Mouse (Mus musculus) cerebellum, adult 2 months (tissue): Measurements from ENCODE around the gene Fam240a. TPM values are rescaled to one million over a fixed set of nuclear protein-coding genes. Genes with fewer than 3 reads are reported as not detected.

Source experiments
- DNase-seq, 2 experiments: peaks; one replicate each; pipeline ENCODE4 v3.0.0; 2021
- H3K27ac ChIP-seq: fragments of 200-500 bp; 2 replicates; pipeline ENCODE4 v1.5.1; 2012; ENCODE audit warnings: low read length, control low read depth, inconsistent platforms; ENCODE audit not compliant: insufficient read depth
- H3K27me3 ChIP-seq: fragments of 200-500 bp; 2 replicates; pipeline ENCODE4 v1.6.1; 2012; ENCODE audit warnings: inconsistent platforms, mild to moderate bottlenecking, low read length, moderate library complexity; ENCODE audit not compliant: control insufficient read depth, insufficient read depth
- H3K4me1 ChIP-seq: fragments of 200-500 bp; 2 replicates; pipeline ENCODE4 v1.6.1; 2011; ENCODE audit warnings: low read length; ENCODE audit not compliant: control insufficient read depth, insufficient read depth
- H3K4me3 ChIP-seq: fragments of 200-500 bp; replicated peaks from 2 replicates; pipeline ENCODE3; 2011; ENCODE audit warnings: mild to moderate bottlenecking, low read depth, low read length, control low read depth; ENCODE audit not compliant: insufficient read depth
- CTCF ChIP-seq: fragments of 200-500 bp; IDR thresholded peaks from 2 replicates; pipeline ENCODE4 v1.5.1; 2011; ENCODE audit warnings: low read depth, mild to moderate bottlenecking, control low read depth, low read length, moderate library complexity, borderline replicate concordance; ENCODE audit not compliant: insufficient read depth
- POLR2A ChIP-seq: fragments of 200-500 bp; IDR thresholded peaks from 2 replicates; pipeline ENCODE4 v1.6.1; 2011; ENCODE audit warnings: low read length, control low read depth, borderline replicate concordance; ENCODE audit not compliant: insufficient read depth
- WGBS: fragments of 180-500 bp; shearing (Covaris S2); methylation state at CpG from one replicate; pipeline ENCODE4 v1.1.7; 2018; 5-methylcytosine and 5-hydroxymethylcytosine counted together
- polyA plus RNA-seq: library from polyadenylated mRNA; depleted of rRNA; stranded (reverse); fragments of >200 nt; gene quantifications from 2 replicates; pipeline ENCODE4 v1.2.3, GENCODE M21; 2012

Gene Fam240a
- polyA plus RNA-seq, 1 experiment: not detected

- H3K4me3 ChIP-seq: no peak overlapping the region
- no peaks in the 10 kb centered on the region for H3K27me3 ChIP-seq
- TF ChIP-seq CTCF (no peak), POLR2A (no peak)
- WGBS: 20% methylated on average over 21 of the region's 21 CpGs
- no peaks in the 10 kb centered on the region for H3K4me1 ChIP-seq
- no peak overlapping the region for H3K27ac ChIP-seq
- DNase-seq: no peak
These were observed 26.5 kb downstream of the Fam240a start for GRCm38 (mm10) chr9:110890026-110890783.

GRCm38 (mm10) chr9:110888935-110889334 is 27.7 kb downstream of the Fam240a start:
- TF ChIP-seq POLR2A: no peak
- TF ChIP-seq CTCF: no peak
- 71% methylated on average over 14 of the region's 14 CpGs for WGBS

GRCm38 (mm10) chr9:110887388-110888303 is 29.0 kb downstream of the Fam240a start:
- Histone ChIP-seq H3K4me1 (no peaks in the 10 kb centered on the region), H3K4me3 (no peak overlapping the region), H3K27ac (no peak overlapping the region), H3K27me3 (no peaks in the 10 kb centered on the region)
- TF ChIP-seq POLR2A: no peak
- no peak for TF ChIP-seq CTCF
- no peak for DNase-seq
- WGBS: 60% methylated on average over 9 of the region's 9 CpGs

More at GRCm38 (mm10) chr9:110888935-110889334, 27.7 kb downstream of the Fam240a start:
- no peaks in the 10 kb centered on the region for H3K27me3 ChIP-seq
- no peak overlapping the region for H3K27ac ChIP-seq
- no peak for DNase-seq
- no peaks in the 10 kb centered on the region for H3K4me1 ChIP-seq
- H3K4me3 ChIP-seq: no peak overlapping the region

GRCm38 (mm10) chr9:110881953-110882352 is 34.7 kb downstream of the Fam240a start:
- H3K4me1 ChIP-seq: peaks cover 4% of the 10 kb centered on the region
- H3K4me3 ChIP-seq: no peak overlapping the region
- 77% methylated on average over 7 of the region's 7 CpGs for WGBS
- no peaks in the 10 kb centered on the region for H3K27me3 ChIP-seq
- DNase-seq: no peak
- TF ChIP-seq POLR2A (no peak), CTCF (no peak)
- H3K27ac ChIP-seq: no peak overlapping the region

GRCm38 (mm10) chr9:110880772-110881171 is 35.9 kb downstream of the Fam240a start:
- no peak for TF ChIP-seq POLR2A
- no peak for TF ChIP-seq CTCF
- no peak for DNase-seq
- Histone ChIP-seq H3K27ac (no peak overlapping the region; the same call in 1 of the 2 replicates), H3K4me1 (peaks cover 4% of the 10 kb centered on the region), H3K27me3 (no peaks in the 10 kb centered on the region), H3K4me3 (peak overlapping the region; percentile 26)
- WGBS: 74% methylated on average over 4 of the region's 4 CpGs

- no peaks in the 10 kb centered on the region for H3K27me3 ChIP-seq
- peak within 1 kb of the TSS; percentile 49 for H3K4me3 ChIP-seq
- peak within 1 kb of the TSS; percentile 35; the same call in 1 of the 2 replicates for H3K27ac ChIP-seq
- TF ChIP-seq CTCF (no peak), POLR2A (no peak)
- peak in 1 of 2 experiments; percentile 23 for DNase-seq
- under 1% methylated on average over 57 of the region's 57 CpGs for WGBS
- H3K4me1 ChIP-seq: peaks cover 4% of the 10 kb centered on the region
These were observed 36.6 kb downstream of the Fam240a start, which contains the start of gene Tmie for GRCm38 (mm10) chr9:110879998-110880561. Gene Tmie (minus strand): TSS chr9:110880113.

GRCm38 (mm10) chr9:110879191-110879920 is 37.3 kb downstream of the Fam240a start, which contains the start of gene Als2cl:
Gene Als2cl (plus strand): TSS chr9:110879870.
- Histone ChIP-seq H3K4me1 (peaks cover 4% of the 10 kb centered on the region), H3K27me3 (no peaks in the 10 kb centered on the region), H3K27ac (peak within 1 kb of the TSS; percentile 35; the same call in 1 of the 2 replicates), H3K4me3 (peak within 1 kb of the TSS; percentile 49)
- 11% methylated on average over 12 of the region's 12 CpGs for WGBS
- TF ChIP-seq POLR2A (no peak), CTCF (no peak)
- peak in 1 of 2 experiments; percentile 29 for DNase-seq
